Mouse (Mus musculus): ENCODE results near the gene Olfr834.

Olfr834 gene

GRCm38 (mm10) chr9:18987690-18988089 is at the start of gene Olfr834:
Gene Olfr834 (plus strand): TSS chr9:18987990.
- DNase-seq, result no peak

GRCm38 (mm10) chr9:18962021-18962420 is 25.8 kb upstream of the Olfr834 start:
- DNase-seq, result no peak

GRCm38 (mm10) chr9:19032435-19032834 is 44.6 kb downstream of the Olfr834 start, which contains the start of gene Olfr835:
Gene Olfr835 (plus strand): TSS chr9:19032735.
- no peak for DNase-seq
